ENCODE assay signal across 14 mouse cellular contexts in genomic region chr16:77852066-77852781, GRCm38 (mm10).
DNase-seq lines count a peak whose midpoint lies in the region; ATAC-seq lines count a peak whose summit lies in the region.
"Had no signal": no experiment of that assay in that cellular context is flagged by ENCODE, and none has a peak within 500 bp of the region (broad histone marks: within the 10 kb centered on the region; RNA-seq: fewer than 3 reads in every experiment).

No protein-coding gene starts in this region.

- H3K4me1 ChIP-seq in midbrain, embryonic 14.5 days (ENCODE audit: control insufficient read depth, insufficient read depth, low read length), result peaks cover 10% of the 10 kb centered on the region; the same call in 1 of the 2 replicates
- H3K4me1 ChIP-seq in liver, embryonic 11.5 days (replicated peaks; ENCODE audit: control insufficient read depth, insufficient read depth, low read length), result no peaks in the 10 kb centered on the region

- ATAC-seq in midbrain, embryonic 14.5 days (ENCODE audit: low FRiP score, low TSS enrichment), result peak; percentile 85
- no peak for ATAC-seq in liver, embryonic 11.5 days (replicated peaks; ENCODE audit: low FRiP score)

- no peak overlapping the region for H3K9ac ChIP-seq in midbrain, embryonic 14.5 days (replicated peaks; ENCODE audit: low read length)
- H3K9ac ChIP-seq in liver, embryonic 11.5 days (ENCODE audit: low read depth, low read length), result no peak overlapping the region
- H3K9ac ChIP-seq: liver, embryonic 14.5 days had no signal

- H3K27me3 ChIP-seq in midbrain, embryonic 14.5 days (ENCODE audit: control insufficient read depth, insufficient read depth, low read length), result no peaks in the 10 kb centered on the region
- no peaks in the 10 kb centered on the region for H3K27me3 ChIP-seq in liver, embryonic 11.5 days (replicated peaks; ENCODE audit: control insufficient read depth, insufficient read depth, low read length)

- peak overlapping the region; percentile 80 for H3K27ac ChIP-seq in midbrain, embryonic 14.5 days (replicated peaks; ENCODE audit: low read depth, low read length)
- H3K27ac ChIP-seq in liver, embryonic 11.5 days (ENCODE audit: low read depth, low read length), result no peak overlapping the region
- H3K27ac ChIP-seq: gastrocnemius, adult 2 months; liver, embryonic 14.5 days had no signal

- no peak overlapping the region for H3K4me2 ChIP-seq in midbrain, embryonic 14.5 days (ENCODE audit: low read length)
- no peak overlapping the region for H3K4me2 ChIP-seq in liver, embryonic 11.5 days

- 57% methylated on average over 6 of the region's 6 CpGs for WGBS in midbrain, embryonic 14.5 days
- 85% methylated on average over 6 of the region's 6 CpGs for WGBS in liver, embryonic 11.5 days

- no peak overlapping the region for H3K4me3 ChIP-seq in midbrain, embryonic 14.5 days (replicated peaks; ENCODE audit: low read depth, low read length)
- H3K4me3 ChIP-seq in liver, embryonic 11.5 days (ENCODE audit: low read depth, low read length), result no peak overlapping the region
- H3K4me3 ChIP-seq: gastrocnemius, adult 2 months had no signal

- no peaks in the 10 kb centered on the region for H3K9me3 ChIP-seq in midbrain, embryonic 14.5 days (ENCODE audit: control insufficient read depth, low read length)
- no peaks in the 10 kb centered on the region for H3K9me3 ChIP-seq in liver, embryonic 11.5 days (ENCODE audit: control insufficient read depth, low read length)

- no peaks in the 10 kb centered on the region for H3K36me3 ChIP-seq in midbrain, embryonic 14.5 days (ENCODE audit: control insufficient read depth, insufficient read depth, low read length)
- no peaks in the 10 kb centered on the region for H3K36me3 ChIP-seq in liver, embryonic 11.5 days (ENCODE audit: control insufficient read depth, insufficient read depth, low read length)

- DNase-seq in layer of hippocampus, postnatal 14 days (ENCODE audit: low spot score in 2 of 2), result peak; percentile 36 to 62
- no peak for DNase-seq in layer of hippocampus, adult 11-12 months (ENCODE audit: low spot score)
- peak; percentile 73 for DNase-seq in brain, embryonic 18.5 days (ENCODE audit: low read depth, low spot score)
- DNase-seq in forelimb bud, embryonic 11.5 days (ENCODE audit: low read depth, low spot score), result peak; percentile 2
- DNase-seq in midbrain, embryonic 14.5 days, result peak; percentile 67
- DNase-seq in liver, embryonic 11.5 days (ENCODE audit: low spot score), result no peak
- no peak for DNase-seq in spleen, postnatal 10 days (ENCODE audit: low spot score in 2 of 2)
- no peak for DNase-seq in spleen, adult 18-20 months
- DNase-seq: gastrocnemius, adult 2 months; heart, postnatal 10 days; kidney, adult 8-10 months; layer of hippocampus, postnatal 36 days; right cerebral cortex, postnatal 25 days had no signal

Comparison
In these comparisons a context has a peak if more than half of its experiments do, and no peak if none do; other contexts are left out.
1. DNase-seq: peak in layer of hippocampus, postnatal 14 days (2 of 2), brain, embryonic 18.5 days (single experiment), forelimb bud, embryonic 11.5 days (single experiment) and midbrain, embryonic 14.5 days (single experiment); none in layer of hippocampus, adult 11-12 months (single experiment), liver, embryonic 11.5 days (single experiment), spleen, postnatal 10 days (0 of 2) and spleen, adult 18-20 months (0 of 2).